Comparison of ENCODE assay signal across 9 mouse cellular contexts in the genomic region with DNA sequence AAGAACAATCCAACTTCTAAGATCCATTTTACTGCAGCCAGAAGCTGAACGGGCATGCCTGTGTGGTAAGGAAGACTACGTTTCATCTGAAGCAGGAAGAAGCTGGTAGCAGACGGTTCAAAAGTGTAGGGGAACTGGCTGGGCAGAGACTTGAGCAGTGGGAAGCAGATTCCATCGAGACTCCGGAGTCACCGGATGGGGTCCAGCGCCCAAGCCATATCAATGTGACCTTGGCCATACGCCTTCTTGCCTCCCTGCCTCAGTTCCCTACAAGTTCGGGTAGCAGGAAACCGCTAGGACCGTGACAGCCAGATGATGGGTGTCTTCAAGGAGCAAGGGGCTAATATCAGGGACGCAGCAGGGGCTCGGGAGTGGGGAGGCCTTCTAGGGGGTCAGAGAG. TPM values are rescaled to one million over a fixed set of nuclear protein-coding genes. Genes with fewer than 3 reads are reported as not detected.
DNase-seq lines count a peak whose midpoint lies in the region; ATAC-seq and TF ChIP-seq lines count a peak whose summit lies in the region.
"Had no signal": no experiment of that assay in that cellular context is flagged by ENCODE, and none has a peak within 500 bp of the region (broad histone marks: within the 10 kb centered on the region; RNA-seq: fewer than 3 reads in every experiment).

No protein-coding gene starts in this region.

- H3K4me1 ChIP-seq in embryonic facial prominence, embryonic 10.5 days: peaks cover 19% of the 10 kb centered on the region
- H3K4me1 ChIP-seq in intestine, embryonic 15.5 days (replicated peaks): peaks cover 10% of the 10 kb centered on the region

- no peaks in the 10 kb centered on the region for H3K9me3 ChIP-seq in embryonic facial prominence, embryonic 10.5 days
- no peaks in the 10 kb centered on the region for H3K9me3 ChIP-seq in intestine, embryonic 15.5 days

- no peak for DNase-seq in gastrocnemius, adult 2 months
- DNase-seq in gastrocnemius, postnatal 10 days: no peak
- DNase-seq in A20 (ENCODE audit: low read depth, low spot score): peak; percentile 69
- no peak for DNase-seq in embryonic facial prominence, embryonic 10.5 days (ENCODE audit: low spot score)
- DNase-seq in neural tube, embryonic 10.5 days (ENCODE audit: extremely low spot score, low spot score): peak; percentile 40
- DNase-seq in ovary, postnatal 14 days (ENCODE audit: low spot score): no peak
- no peak for DNase-seq in layer of hippocampus, postnatal 36 days

- no peak for TF ChIP-seq CTCF in gastrocnemius, adult 2 months (IDR thresholded peaks at IDR 0.05)

- intact Hi-C loops in gastrocnemius, adult 2 months (cut with DNase I): no loop called here

- peak overlapping the region; percentile 95 for H3K27ac ChIP-seq in gastrocnemius, adult 2 months
- peak overlapping the region; percentile 88 for H3K27ac ChIP-seq in embryonic facial prominence, embryonic 10.5 days (replicated peaks)
- H3K27ac ChIP-seq in intestine, embryonic 15.5 days: peak overlapping the region; percentile 83

- H3K36me3 ChIP-seq in embryonic facial prominence, embryonic 10.5 days (replicated peaks): peaks cover 37% of the 10 kb centered on the region
- peaks cover 8% of the 10 kb centered on the region; the same call in 1 of the 2 replicates for H3K36me3 ChIP-seq in intestine, embryonic 15.5 days

- ATAC-seq in intestine, embryonic 15.5 days: 0 out of 2 replicates have a peak, but pooled peaks have one; percentile 11

- H3K4me2 ChIP-seq in intestine, embryonic 15.5 days (replicated peaks): peak overlapping the region; percentile 90

- H3K9ac ChIP-seq in intestine, embryonic 15.5 days: peak overlapping the region; percentile 78

- H3K4me3 ChIP-seq in gastrocnemius, adult 2 months: peak overlapping the region; percentile 88
- peak overlapping the region; percentile 81 for H3K4me3 ChIP-seq in embryonic facial prominence, embryonic 10.5 days
- peak overlapping the region; percentile 81 for H3K4me3 ChIP-seq in intestine, embryonic 15.5 days (replicated peaks)

- 0 out of 2 replicates have a peak, but pooled peaks cover 5% of the 10 kb centered on the region for H3K27me3 ChIP-seq in embryonic facial prominence, embryonic 10.5 days (replicated peaks; ENCODE audit: low read depth, poor library complexity, severe bottlenecking)
- no peaks in the 10 kb centered on the region for H3K27me3 ChIP-seq in intestine, embryonic 15.5 days (replicated peaks)
- H3K27me3 ChIP-seq: Patski had no signal

- WGBS in embryonic facial prominence, embryonic 10.5 days: 4% methylated on average over 13 of the region's 13 CpGs
- WGBS in intestine, embryonic 15.5 days: under 1% methylated on average over 13 of the region's 13 CpGs

RNA-seq across cellular contexts. Expression of gene Naa40, which starts 0.7 kb away (rescaled TPM):
- total RNA-seq in gastrocnemius, adult 2 months (2021): 10 to 100 TPM in 1 of 2 experiments, 1 to 10 TPM in 1; 10.0 to 12.7 TPM
- total RNA-seq in gastrocnemius, postnatal 10 days (2021): 10 to 100 TPM; 12.5 to 15.9 TPM
- polyA plus RNA-seq in embryonic facial prominence, embryonic 10.5 days (2016; fragmentation: Nextera tagmentation; extraction: Ambion mirVana): 93.2 and 94.4 TPM in 2 replicates
- 49.8 and 52.9 TPM in 2 replicates for polyA plus RNA-seq in intestine, embryonic 15.5 days (2015; fragmentation: Nextera tagmentation; extraction: Ambion mirVana)
- total RNA-seq in layer of hippocampus, postnatal 36 days (2021): 10 to 100 TPM; 31.6 to 38.6 TPM

RNA-seq across cellular contexts. Expression of gene Cox8a, which starts 22.9 kb away (rescaled TPM):
- total RNA-seq in gastrocnemius, adult 2 months (2021): 100 to 1,000 TPM in 1 of 2 experiments, 10 to 100 TPM in 1; 72.4 to 113 TPM
- 100 to 1,000 TPM; 275 to 315 TPM for total RNA-seq in gastrocnemius, postnatal 10 days (2021)
- 867 and 877 TPM in 2 replicates for polyA plus RNA-seq in embryonic facial prominence, embryonic 10.5 days (2016; fragmentation: Nextera tagmentation; extraction: Ambion mirVana)
- 1,343 and 1,351 TPM in 2 replicates for polyA plus RNA-seq in intestine, embryonic 15.5 days (2015; fragmentation: Nextera tagmentation; extraction: Ambion mirVana)
- 1,000 to 10,000 TPM; 1,005 to 1,018 TPM for total RNA-seq in layer of hippocampus, postnatal 36 days (2021)

RNA-seq across cellular contexts. Expression of gene Rcor2, which starts 26.8 kb away (rescaled TPM):
- 1 to 10 TPM; 1.6 to 2.0 TPM for total RNA-seq in gastrocnemius, adult 2 months (2021)
- 1 to 10 TPM; 8.2 to 9.1 TPM for total RNA-seq in gastrocnemius, postnatal 10 days (2021)
- 51.0 and 58.6 TPM in 2 replicates for polyA plus RNA-seq in embryonic facial prominence, embryonic 10.5 days (2016; fragmentation: Nextera tagmentation; extraction: Ambion mirVana)
- polyA plus RNA-seq in intestine, embryonic 15.5 days (2015; fragmentation: Nextera tagmentation; extraction: Ambion mirVana): 12.1 and 12.8 TPM in 2 replicates
- 10 to 100 TPM; 17.5 to 18.7 TPM for total RNA-seq in layer of hippocampus, postnatal 36 days (2021)

RNA-seq across cellular contexts. Expression of gene Otub1, which starts 34.2 kb away (rescaled TPM):
- total RNA-seq in gastrocnemius, adult 2 months (2021): 10 to 100 TPM; 45.0 to 50.3 TPM
- total RNA-seq in gastrocnemius, postnatal 10 days (2021): 10 to 100 TPM; 63.2 to 67.3 TPM
- 275 and 276 TPM in 2 replicates for polyA plus RNA-seq in embryonic facial prominence, embryonic 10.5 days (2016; fragmentation: Nextera tagmentation; extraction: Ambion mirVana)
- polyA plus RNA-seq in intestine, embryonic 15.5 days (2015; fragmentation: Nextera tagmentation; extraction: Ambion mirVana): 166 and 172 TPM in 2 replicates
- total RNA-seq in layer of hippocampus, postnatal 36 days (2021): 100 to 1,000 TPM; 282 to 286 TPM

Comparison
In these comparisons a context has a peak if more than half of its experiments do, and no peak if none do; other contexts are left out.
1. DNase-seq: peak in A20 (single experiment) and neural tube, embryonic 10.5 days (single experiment); none in gastrocnemius, adult 2 months (single experiment), gastrocnemius, postnatal 10 days (single experiment), embryonic facial prominence, embryonic 10.5 days (single experiment), ovary, postnatal 14 days (single experiment) and layer of hippocampus, postnatal 36 days (0 of 2).
2. Peak in every context shown above with its lines, with median percentiles within 50 percentile points of each other: H3K27ac ChIP-seq and H3K4me3 ChIP-seq.